ENCODE assay signal across 12 mouse cellular contexts in genomic region chr11:95392708-95393499, GRCm38 (mm10). TPM values are rescaled to one million over a fixed set of nuclear protein-coding genes. Genes with fewer than 3 reads are reported as not detected.
DNase-seq lines count a peak whose midpoint lies in the region; ATAC-seq and TF ChIP-seq lines count a peak whose summit lies in the region.
"Had no signal": no experiment of that assay in that cellular context is flagged by ENCODE, and none has a peak within 500 bp of the region (broad histone marks: within the 10 kb centered on the region; RNA-seq: fewer than 3 reads in every experiment).

No protein-coding gene starts in this region.

- ATAC-seq in heart, postnatal 0 days (ENCODE audit: insufficient read depth, low read depth) = no peak
- ATAC-seq in embryonic facial prominence, embryonic 15.5 days (ENCODE audit: insufficient number of reproducible peaks, low FRiP score, low TSS enrichment, low read depth) = no peak
- no peak for ATAC-seq in stomach, postnatal 0 days (ENCODE audit: low FRiP score, low TSS enrichment)
- ATAC-seq: intestine, postnatal 0 days; lung, postnatal 0 days had no signal

- H3K36me3 ChIP-seq in heart, postnatal 0 days (replicated peaks; ENCODE audit: control insufficient read depth, insufficient read depth, low read length) = peaks cover 35% of the 10 kb centered on the region
- peaks cover 32% of the 10 kb centered on the region for H3K36me3 ChIP-seq in embryonic facial prominence, embryonic 15.5 days
- H3K36me3 ChIP-seq in stomach, postnatal 0 days (ENCODE audit: control insufficient read depth, insufficient read depth, low read length) = peaks cover 4% of the 10 kb centered on the region; the same call in 1 of the 2 replicates

- no peak overlapping the region for H3K4me2 ChIP-seq in heart, postnatal 0 days (ENCODE audit: low read depth, low read length)
- 0 out of 2 replicates have a peak overlapping the region, but pooled peaks have one; percentile 1 for H3K4me2 ChIP-seq in embryonic facial prominence, embryonic 15.5 days (replicated peaks)
- H3K4me2 ChIP-seq in stomach, postnatal 0 days (replicated peaks; ENCODE audit: low read depth) = no peak overlapping the region
- H3K4me2 ChIP-seq: midbrain, embryonic 13.5 days had no signal

- H3K27me3 ChIP-seq in heart, postnatal 0 days (ENCODE audit: control insufficient read depth, insufficient read depth, low read length) = no peaks in the 10 kb centered on the region
- no peaks in the 10 kb centered on the region for H3K27me3 ChIP-seq in embryonic facial prominence, embryonic 15.5 days
- no peaks in the 10 kb centered on the region for H3K27me3 ChIP-seq in stomach, postnatal 0 days (ENCODE audit: control insufficient read depth, insufficient read depth, low read length)
- H3K27me3 ChIP-seq: CH12.LX had no signal

- peak overlapping the region; percentile 66; the same call in 1 of the 2 replicates for H3K27ac ChIP-seq in heart, postnatal 0 days (ENCODE audit: low read depth)
- H3K27ac ChIP-seq in embryonic facial prominence, embryonic 15.5 days (replicated peaks) = peak overlapping the region; percentile 80
- peak overlapping the region; percentile 67 for H3K27ac ChIP-seq in stomach, postnatal 0 days (replicated peaks)
- H3K27ac ChIP-seq: midbrain, embryonic 13.5 days had no signal

- no peaks in the 10 kb centered on the region for H3K4me1 ChIP-seq in heart, postnatal 0 days (ENCODE audit: control insufficient read depth, insufficient read depth)
- peaks cover 46% of the 10 kb centered on the region for H3K4me1 ChIP-seq in embryonic facial prominence, embryonic 15.5 days
- no peaks in the 10 kb centered on the region for H3K4me1 ChIP-seq in stomach, postnatal 0 days (replicated peaks; ENCODE audit: control insufficient read depth, insufficient read depth)

- no peak overlapping the region for H3K4me3 ChIP-seq in heart, postnatal 0 days (ENCODE audit: low read depth, low read length)
- H3K4me3 ChIP-seq in embryonic facial prominence, embryonic 15.5 days (replicated peaks) = no peak overlapping the region
- H3K4me3 ChIP-seq in stomach, postnatal 0 days (ENCODE audit: low read depth, low read length) = no peak overlapping the region
- H3K4me3 ChIP-seq: midbrain, embryonic 13.5 days had no signal

- no peak for DNase-seq in heart, postnatal 0 days (ENCODE audit: low spot score)
- no peak for DNase-seq in heart, postnatal 25 days (ENCODE audit: low spot score)
- DNase-seq in cerebellum, postnatal 25 days = peak; percentile 43 to 58
- DNase-seq in stomach, postnatal 0 days (ENCODE audit: low spot score) = no peak
- no peak for DNase-seq in lung, postnatal 10 days
- DNase-seq in embryo, embryonic 9.5 days (ENCODE audit: extremely low spot score) = no peak
- DNase-seq: liver had no signal

- no peak for TF ChIP-seq CTCF in heart, postnatal 0 days (IDR thresholded peaks at IDR 0.05; ENCODE audit: low read depth)
- TF ChIP-seq CTCF in stomach, postnatal 0 days (IDR thresholded peaks at IDR 0.05; ENCODE audit: low read depth) = no peak

- no peaks in the 10 kb centered on the region for H3K9me3 ChIP-seq in heart, postnatal 0 days (replicated peaks; ENCODE audit: control insufficient read depth, low read length)
- no peaks in the 10 kb centered on the region for H3K9me3 ChIP-seq in embryonic facial prominence, embryonic 15.5 days (replicated peaks)
- no peaks in the 10 kb centered on the region for H3K9me3 ChIP-seq in stomach, postnatal 0 days (ENCODE audit: control insufficient read depth, low read length)
- H3K9me3 ChIP-seq: midbrain, embryonic 13.5 days had no signal

- TF ChIP-seq EP300 in heart, postnatal 0 days (IDR thresholded peaks at IDR 0.05; ENCODE audit: low read depth) = no peak
- TF ChIP-seq EP300 in stomach, postnatal 0 days (optimal IDR thresholded peaks at IDR 0.05) = no peak

- no peak overlapping the region; the same call in 1 of the 2 replicates for H3K9ac ChIP-seq in heart, postnatal 0 days (replicated peaks; ENCODE audit: low read depth, low read length)
- H3K9ac ChIP-seq in embryonic facial prominence, embryonic 15.5 days = no peak overlapping the region
- no peak overlapping the region for H3K9ac ChIP-seq in stomach, postnatal 0 days (ENCODE audit: low read length)
- H3K9ac ChIP-seq: midbrain, embryonic 13.5 days had no signal

- intact Hi-C loops in heart, postnatal 25 days (cut with DNase I) = no loop called here

- WGBS in heart, postnatal 0 days = 73% methylated on average over 11 of the region's 11 CpGs
- WGBS in embryonic facial prominence, embryonic 15.5 days = 48% methylated on average over 11 of the region's 11 CpGs
- WGBS in stomach, postnatal 0 days = 65% methylated on average over 11 of the region's 11 CpGs

RNA-seq across cellular contexts. Expression of gene Slc35b1, which starts 8.4 kb away (rescaled TPM):
- total RNA-seq in heart, postnatal 0 days (2014; rRNA removed; ENCODE audit: low replicate concordance) = 35.2 and 71.6 TPM in 2 replicates
- 70.3 TPM in 2 replicates for polyA plus RNA-seq in heart, postnatal 0 days (2015; fragmentation: Nextera tagmentation; extraction: Ambion mirVana)
- 10 to 100 TPM; 36.6 to 43.4 TPM for total RNA-seq in heart, postnatal 25 days (2021)
- polyA plus RNA-seq in embryonic facial prominence, embryonic 15.5 days (2015; fragmentation: Nextera tagmentation; extraction: Ambion mirVana) = 100 TPM in 2 replicates
- 106 and 110 TPM in 2 replicates for polyA plus RNA-seq in stomach, postnatal 0 days (2015; fragmentation: Nextera tagmentation; extraction: Ambion mirVana)

RNA-seq across cellular contexts. Expression of gene Spop, which starts 21.0 kb away (rescaled TPM):
- total RNA-seq in heart, postnatal 0 days (2014; rRNA removed; ENCODE audit: low replicate concordance) = 34.5 and 38.0 TPM in 2 replicates
- polyA plus RNA-seq in heart, postnatal 0 days (2015; fragmentation: Nextera tagmentation; extraction: Ambion mirVana) = 129 and 142 TPM in 2 replicates
- 100 to 1,000 TPM; 180 to 195 TPM for total RNA-seq in heart, postnatal 25 days (2021)
- 172 and 189 TPM in 2 replicates for polyA plus RNA-seq in embryonic facial prominence, embryonic 15.5 days (2015; fragmentation: Nextera tagmentation; extraction: Ambion mirVana)
- 92.4 and 96.0 TPM in 2 replicates for polyA plus RNA-seq in stomach, postnatal 0 days (2015; fragmentation: Nextera tagmentation; extraction: Ambion mirVana)

RNA-seq across cellular contexts. Expression of gene Fam117a, which starts 56.1 kb away (rescaled TPM):
- total RNA-seq in heart, postnatal 0 days (2014; rRNA removed; ENCODE audit: low replicate concordance) = 5.0 and 5.6 TPM in 2 replicates
- 3.6 and 3.9 TPM in 2 replicates for polyA plus RNA-seq in heart, postnatal 0 days (2015; fragmentation: Nextera tagmentation; extraction: Ambion mirVana)
- 1 to 10 TPM; 7.8 to 8.8 TPM for total RNA-seq in heart, postnatal 25 days (2021)
- polyA plus RNA-seq in embryonic facial prominence, embryonic 15.5 days (2015; fragmentation: Nextera tagmentation; extraction: Ambion mirVana) = 15.5 and 17.0 TPM in 2 replicates
- 5.7 and 6.7 TPM in 2 replicates for polyA plus RNA-seq in stomach, postnatal 0 days (2015; fragmentation: Nextera tagmentation; extraction: Ambion mirVana)

Comparison
In these comparisons a context has a peak if more than half of its experiments do, and no peak if none do; other contexts are left out.
1. DNase-seq: peak in cerebellum, postnatal 25 days (2 of 2); none in heart, postnatal 0 days (single experiment), heart, postnatal 25 days (single experiment), stomach, postnatal 0 days (single experiment), lung, postnatal 10 days (single experiment) and embryo, embryonic 9.5 days (single experiment).
2. Peak in every context shown above with its lines, with median percentiles within 50 percentile points of each other: H3K27ac ChIP-seq.